Mouse (Mus musculus) kidney, embryonic 16.5 days (tissue): ENCODE results near the gene Ndufa7. TPM values are rescaled to one million over a fixed set of nuclear protein-coding genes. Genes with fewer than 3 reads are reported as not detected.

Experiments used
- ATAC-seq: fragments of 200-750 bp; cut with Nextera tagmentation; 2 replicates; pipeline ENCODE4 v1.8.0; 2017; ENCODE audit warnings: moderate TSS enrichment; ENCODE audit not compliant: low FRiP score, low TSS enrichment
- H3K27ac ChIP-seq: fragments of 300-500 bp; sonication (generic); 2 replicates; pipeline ENCODE4 v1.5.1; 2014; ENCODE audit warnings: low read length
- H3K27me3 ChIP-seq: fragments of 300-500 bp; sonication (generic); 2 replicates; pipeline ENCODE4 v1.6.1; 2014; ENCODE audit warnings: low read length, control low read depth, mixed read lengths; ENCODE audit not compliant: insufficient read depth
- H3K36me3 ChIP-seq: fragments of 300-500 bp; sonication (generic); 2 replicates; pipeline ENCODE4 v1.6.1; 2014; ENCODE audit warnings: low read length, control low read depth, mixed read lengths; ENCODE audit not compliant: insufficient read depth
- H3K4me1 ChIP-seq: fragments of 300-500 bp; sonication (generic); 2 replicates; pipeline ENCODE4 v1.6.1; 2014; ENCODE audit warnings: low read length, control low read depth, mixed read lengths; ENCODE audit not compliant: insufficient read depth
- H3K4me2 ChIP-seq: fragments of 300-500 bp; sonication (generic); replicated peaks from 2 replicates; pipeline ENCODE4 v1.6.1; 2014; ENCODE audit warnings: low read depth, low read length
- H3K4me3 ChIP-seq: fragments of 300-500 bp; sonication (generic); 2 replicates; pipeline ENCODE4 v1.5.1; 2014; ENCODE audit warnings: mild to moderate bottlenecking, low read length
- H3K9ac ChIP-seq: fragments of 300-500 bp; sonication (generic); replicated peaks from 2 replicates; pipeline ENCODE4 v1.6.1; 2014; ENCODE audit warnings: low read length
- H3K9me3 ChIP-seq: fragments of 300-500 bp; sonication (generic); 2 replicates; pipeline ENCODE4 v1.6.1; 2016; ENCODE audit warnings: low read length, control low read depth
- WGBS: fragments of 180-500 bp; shearing (Covaris S2); extraction: QIAGEN DNeasy Blood & Tissue Kit; methylation state at CpG from one replicate; pipeline ENCODE4 v1.1.7; 2014; 5-methylcytosine and 5-hydroxymethylcytosine counted together
- polyA plus RNA-seq: library from polyadenylated mRNA; unstranded; fragments of >200 nt; fragmentation: Nextera tagmentation; extraction: Ambion mirVana; gene quantifications from 2 replicates; pipeline ENCODE4 v1.2.1, GENCODE M21; 2015

Gene Ndufa7
- 480 and 498 TPM in 2 replicates for polyA plus RNA-seq

GRCm38 (mm10) chr17:33824084-33824996 lies at the start of gene Ndufa7, which contains the start of gene Rps28:
Gene Ndufa7 (plus strand): TSS chr17:33824572.
Gene Rps28 (minus strand): TSS chr17:33824562.
- Histone ChIP-seq H3K27me3 (no peaks in the 10 kb centered on the region), H3K36me3 (peaks cover 38% of the 10 kb centered on the region), H3K9me3 (no peaks in the 10 kb centered on the region), H3K9ac (peak within 1 kb of the TSS; percentile 90), H3K4me2 (peak within 1 kb of the TSS; percentile 89), H3K4me3 (peak within 1 kb of the TSS; percentile 88), H3K4me1 (peaks cover 28% of the 10 kb centered on the region), H3K27ac (peak within 1 kb of the TSS; percentile 91)
- under 1% methylated on average over 51 of the region's 51 CpGs for WGBS
- peak; percentile 94 for ATAC-seq

- Histone ChIP-seq H3K4me3 (no peak overlapping the region), H3K9me3 (no peaks in the 10 kb centered on the region), H3K27ac (no peak overlapping the region), H3K27me3 (no peaks in the 10 kb centered on the region), H3K4me1 (peaks cover 12% of the 10 kb centered on the region), H3K9ac (no peak overlapping the region), H3K36me3 (peaks cover 24% of the 10 kb centered on the region; the same call in 1 of the 2 replicates), H3K4me2 (no peak overlapping the region)
- WGBS, result 90% methylated on average over 8 of the region's 8 CpGs
- no peak for ATAC-seq
These were observed 49.7 kb upstream of the Ndufa7 start for GRCm38 (mm10) chr17:33774573-33775155.

GRCm38 (mm10) chr17:33775287-33775686 lies 49.1 kb upstream of the Ndufa7 start:
- WGBS, result 96% methylated on average over 4 of the region's 4 CpGs
- Histone ChIP-seq H3K36me3 (peaks cover 24% of the 10 kb centered on the region; the same call in 1 of the 2 replicates), H3K9ac (no peak overlapping the region), H3K27me3 (no peaks in the 10 kb centered on the region), H3K4me1 (peaks cover 17% of the 10 kb centered on the region), H3K27ac (no peak overlapping the region), H3K9me3 (no peaks in the 10 kb centered on the region), H3K4me2 (no peak overlapping the region), H3K4me3 (no peak overlapping the region)
- no peak for ATAC-seq

GRCm38 (mm10) chr17:33779271-33779966 lies 45.0 kb upstream of the Ndufa7 start:
- H3K27me3 ChIP-seq, result no peaks in the 10 kb centered on the region
- H3K27ac ChIP-seq, result peak overlapping the region; percentile 82
- peak overlapping the region; percentile 51 for H3K4me3 ChIP-seq
- peak overlapping the region; percentile 24; the same call in 1 of the 2 replicates for H3K9ac ChIP-seq
- peak; percentile 67 for ATAC-seq
- H3K4me1 ChIP-seq, result peaks cover 31% of the 10 kb centered on the region
- H3K9me3 ChIP-seq, result no peaks in the 10 kb centered on the region
- peaks cover 24% of the 10 kb centered on the region; the same call in 1 of the 2 replicates for H3K36me3 ChIP-seq
- WGBS, result 36% methylated on average over 9 of the region's 9 CpGs
- H3K4me2 ChIP-seq, result peak overlapping the region; percentile 91

- Histone ChIP-seq H3K27ac (peak overlapping the region; percentile 82), H3K36me3 (peaks cover 22% of the 10 kb centered on the region; the same call in 1 of the 2 replicates), H3K4me2 (peak overlapping the region; percentile 91), H3K9me3 (no peaks in the 10 kb centered on the region), H3K9ac (no peak overlapping the region), H3K27me3 (no peaks in the 10 kb centered on the region), H3K4me1 (peaks cover 31% of the 10 kb centered on the region), H3K4me3 (peak overlapping the region; percentile 51)
- WGBS, result 79% methylated on average over 5 of the region's 5 CpGs
- ATAC-seq, result 0 out of 2 replicates have a peak, but pooled peaks have one; percentile 8
These were observed 44.4 kb upstream of the Ndufa7 start for GRCm38 (mm10) chr17:33779967-33780295.

- no peak for ATAC-seq
- H3K27me3 ChIP-seq, result no peaks in the 10 kb centered on the region
- H3K9ac ChIP-seq, result peak overlapping the region; percentile 65; the same call in 1 of the 2 replicates
- H3K4me1 ChIP-seq, result peaks cover 31% of the 10 kb centered on the region
- peaks cover 17% of the 10 kb centered on the region; the same call in 1 of the 2 replicates for H3K36me3 ChIP-seq
- WGBS, result 76% methylated on average over 5 of the region's 5 CpGs
- H3K9me3 ChIP-seq, result no peaks in the 10 kb centered on the region
- H3K4me3 ChIP-seq, result peak overlapping the region; percentile 51
- H3K27ac ChIP-seq, result peak overlapping the region; percentile 82
- H3K4me2 ChIP-seq, result peak overlapping the region; percentile 91
These were observed 43.9 kb upstream of the Ndufa7 start for GRCm38 (mm10) chr17:33780431-33780830.

- H3K9ac ChIP-seq, result peak within 1 kb of the TSS; percentile 65
- peaks cover 31% of the 10 kb centered on the region for H3K4me1 ChIP-seq
- H3K27me3 ChIP-seq, result no peaks in the 10 kb centered on the region
- peak within 1 kb of the TSS; percentile 51 for H3K4me3 ChIP-seq
- no peaks in the 10 kb centered on the region for H3K9me3 ChIP-seq
- peak within 1 kb of the TSS; percentile 82 for H3K27ac ChIP-seq
- peaks cover 11% of the 10 kb centered on the region; the same call in 1 of the 2 replicates for H3K36me3 ChIP-seq
- peak within 1 kb of the TSS; percentile 91 for H3K4me2 ChIP-seq
- peak; percentile 85 for ATAC-seq
- under 1% methylated on average over 50 of the region's 50 CpGs for WGBS
These were observed 43.0 kb upstream of the Ndufa7 start, which contains the start of gene Angptl4 for GRCm38 (mm10) chr17:33781124-33781977. Gene Angptl4 (minus strand): TSS chr17:33781830.

GRCm38 (mm10) chr17:33782067-33782466 lies 42.3 kb upstream of the Ndufa7 start:
- Histone ChIP-seq H3K27ac (peak overlapping the region; percentile 82), H3K4me1 (peaks cover 31% of the 10 kb centered on the region)

More at GRCm38 (mm10) chr17:33782067-33782466, 42.3 kb upstream of the Ndufa7 start:
- Histone ChIP-seq H3K4me3 (peak overlapping the region; percentile 51), H3K27me3 (no peaks in the 10 kb centered on the region), H3K4me2 (peak overlapping the region; percentile 91), H3K9ac (peak overlapping the region; percentile 65; the same call in 1 of the 2 replicates), H3K9me3 (no peaks in the 10 kb centered on the region), H3K36me3 (peaks cover 7% of the 10 kb centered on the region; the same call in 1 of the 2 replicates)
- no peak for ATAC-seq
- 35% methylated on average over 4 of the region's 4 CpGs for WGBS
